Mouse (Mus musculus) CH12.LX (cell line): Measurements from ENCODE around the gene Ttll13. TPM values are rescaled to one million over a fixed set of nuclear protein-coding genes. Genes with fewer than 3 reads are reported as not detected.
A peak's percentile ranks its signal among the peaks of the same experiment; 100 is the strongest.

ENCODE experiments used
- DNase-seq: peaks from one replicate; pipeline ENCODE4 v3.0.0-alpha.2; 2013; ENCODE audit errors: extremely low read depth
- H3K27ac ChIP-seq: 2 replicates; pipeline ENCODE4 v1.5.1; 2012; ENCODE audit warnings: low read depth, mild to moderate bottlenecking, control low read depth, moderate library complexity; ENCODE audit not compliant: insufficient read depth
- H3K27me3 ChIP-seq: replicated peaks from 2 replicates; pipeline ENCODE3; 2012; ENCODE audit warnings: inconsistent platforms
- H3K36me3 ChIP-seq, 2 experiments: replicated peaks in 1 of 2; 2 replicates each; pipeline versions ENCODE3 to v1.6.1; 2012; ENCODE audit warnings: inconsistent platforms in 1 of 2, low read length in 1 of 2, mild to moderate bottlenecking in 1 of 2, mixed read lengths in 1 of 2, moderate library complexity in 1 of 2; ENCODE audit not compliant: control insufficient read depth in 1 of 2, insufficient read depth in 1 of 2
- H3K4me1 ChIP-seq, 2 experiments: 2 replicates each; pipeline ENCODE4 v1.6.1; 2012; ENCODE audit warnings: inconsistent platforms in 1 of 2, moderate library complexity in 1 of 2; ENCODE audit not compliant: insufficient read depth in 2 of 2, control insufficient read depth in 1 of 2
- H3K4me2 ChIP-seq: 2 replicates; pipeline ENCODE4 v1.6.1; 2012; ENCODE audit warnings: low read depth, mild to moderate bottlenecking, control low read depth; ENCODE audit not compliant: poor library complexity, insufficient read depth, severe bottlenecking
- H3K4me3 ChIP-seq, 3 experiments: fragments of 150-350 bp in 1 of 3; sonication (generic) in 1 of 3; replicated peaks in 1 of 3; 2 replicates each; pipeline versions ENCODE3 to v1.5.1; 2011 to 2012; ENCODE audit warnings: low read depth in 2 of 3, low read length in 2 of 3, mild to moderate bottlenecking in 2 of 3, moderate library complexity in 2 of 3, control low read depth in 1 of 3, improper control_type of control experiment in 1 of 3, inconsistent platforms in 1 of 3, mixed read lengths in 1 of 3; ENCODE audit not compliant: poor library complexity in 1 of 3
- H3K79me2 ChIP-seq: replicated peaks from 2 replicates; pipeline ENCODE4 v1.6.1; 2012; ENCODE audit warnings: mild to moderate bottlenecking, moderate library complexity; ENCODE audit not compliant: control insufficient read depth, poor library complexity, insufficient read depth, severe bottlenecking; ENCODE audit errors: extremely low read depth
- H3K9ac ChIP-seq: 2 replicates; pipeline ENCODE4 v1.6.1; 2012; ENCODE audit warnings: low read depth, mild to moderate bottlenecking, control low read depth, moderate library complexity; ENCODE audit not compliant: insufficient read depth
- H3K9me3 ChIP-seq: replicated peaks from 2 replicates; pipeline ENCODE3; 2012; ENCODE audit warnings: low read length, inconsistent platforms, mixed read lengths
- BHLHE40 ChIP-seq: IDR thresholded peaks from 2 replicates; pipeline ENCODE4 v1.6.1; 2011; ENCODE audit warnings: mild to moderate bottlenecking, low read depth, low read length, improper control_type of control experiment
- CHD1 ChIP-seq: IDR thresholded peaks from 2 replicates; pipeline ENCODE4 v1.6.1; 2012; ENCODE audit warnings: low read depth, low read length, improper control_type of control experiment, inconsistent platforms
- CHD2 ChIP-seq: IDR thresholded peaks from 2 replicates; pipeline ENCODE4 v1.6.1; 2011; ENCODE audit warnings: low read length, improper control_type of control experiment
- CTCF ChIP-seq, 2 experiments: IDR thresholded peaks in 1 of 2; conservative IDR thresholded peaks in 1 of 2; 2 replicates each; pipeline ENCODE4 v1.5.1; 2011 to 2012; ENCODE audit warnings: low read depth in 2 of 2, low read length in 2 of 2, improper control_type of control experiment in 1 of 2, inconsistent platforms in 1 of 2, mild to moderate bottlenecking in 1 of 2, moderate library complexity in 1 of 2
- E2F4 ChIP-seq: IDR thresholded peaks from 2 replicates; pipeline ENCODE4 v1.6.1; 2011; ENCODE audit warnings: low read depth, low read length, improper control_type of control experiment; ENCODE audit not compliant: insufficient replicate concordance
- ELF1 ChIP-seq: IDR thresholded peaks from 2 replicates; pipeline ENCODE4 v1.6.1; 2014; ENCODE audit warnings: low read depth, mild to moderate bottlenecking, inconsistent platforms, low read length, improper control_type of control experiment
- EP300 ChIP-seq: IDR thresholded peaks from 2 replicates; pipeline ENCODE4 v1.6.1; 2011; ENCODE audit warnings: low read length, improper control_type of control experiment
- ETS1 ChIP-seq: conservative IDR thresholded peaks from 2 replicates; pipeline ENCODE4 v1.6.1; 2012; ENCODE audit warnings: low read depth, mild to moderate bottlenecking, inconsistent platforms, low read length, improper control_type of control experiment, moderate library complexity
- GABPA ChIP-seq: IDR thresholded peaks from 2 replicates; pipeline ENCODE4 v1.6.1; 2012; ENCODE audit warnings: low read depth, low read length, improper control_type of control experiment, inconsistent platforms; ENCODE audit not compliant: insufficient replicate concordance
- HCFC1 ChIP-seq: IDR thresholded peaks from 2 replicates; pipeline ENCODE4 v1.6.1; 2012; ENCODE audit warnings: low read depth, mild to moderate bottlenecking, inconsistent platforms, low read length, improper control_type of control experiment
- IRF4 ChIP-seq: IDR thresholded peaks from 2 replicates; pipeline ENCODE4 v1.6.1; 2014; ENCODE audit warnings: low read depth, mild to moderate bottlenecking, inconsistent platforms, low read length, improper control_type of control experiment
- JUN ChIP-seq: IDR thresholded peaks from 2 replicates; pipeline ENCODE4 v1.6.1; 2011; ENCODE audit warnings: low read depth, mild to moderate bottlenecking, low read length, improper control_type of control experiment, moderate library complexity; ENCODE audit not compliant: insufficient read depth
- JUND ChIP-seq: conservative IDR thresholded peaks from 2 replicates; pipeline ENCODE4 v1.6.1; 2011; ENCODE audit warnings: low read depth, low read length, improper control_type of control experiment
- KAT2A ChIP-seq: IDR thresholded peaks from 2 replicates; pipeline ENCODE4 v1.6.1; 2012; ENCODE audit warnings: low read length, improper control_type of control experiment, inconsistent platforms; ENCODE audit not compliant: insufficient replicate concordance
- MAFK ChIP-seq: IDR thresholded peaks from 2 replicates; pipeline ENCODE4 v1.6.1; 2011; ENCODE audit warnings: low read length, improper control_type of control experiment; ENCODE audit not compliant: insufficient replicate concordance
- MAX ChIP-seq: IDR thresholded peaks from 2 replicates; pipeline ENCODE4 v1.6.1; 2011; ENCODE audit warnings: low read length, improper control_type of control experiment
- MAZ ChIP-seq: IDR thresholded peaks from 2 replicates; pipeline ENCODE4 v1.6.1; 2012; ENCODE audit warnings: low read depth, mild to moderate bottlenecking, inconsistent platforms, low read length, improper control_type of control experiment, moderate library complexity
- MEF2A ChIP-seq: IDR thresholded peaks from 2 replicates; pipeline ENCODE4 v1.6.1; 2014; ENCODE audit warnings: low read depth, mild to moderate bottlenecking, inconsistent platforms, low read length, improper control_type of control experiment, borderline replicate concordance
- MXI1 ChIP-seq: IDR thresholded peaks from 2 replicates; pipeline ENCODE4 v1.6.1; 2011; ENCODE audit warnings: mild to moderate bottlenecking, low read depth, low read length, improper control_type of control experiment
- MYC ChIP-seq: IDR thresholded peaks from 2 replicates; pipeline ENCODE4 v1.6.1; 2011; ENCODE audit warnings: low read depth, mild to moderate bottlenecking, improper control_type of control experiment, low read length
- NELFE ChIP-seq: IDR thresholded peaks from 2 replicates; pipeline ENCODE4 v1.6.1; 2011; ENCODE audit warnings: low read depth, low read length, improper control_type of control experiment
- NRF1 ChIP-seq: IDR thresholded peaks from 2 replicates; pipeline ENCODE4 v1.6.1; 2014; ENCODE audit warnings: low read depth, mild to moderate bottlenecking, inconsistent platforms, low read length, improper control_type of control experiment, moderate library complexity
- PAX5 ChIP-seq: IDR thresholded peaks from 2 replicates; pipeline ENCODE4 v1.6.1; 2012; ENCODE audit warnings: low read length, inconsistent platforms, mixed read lengths
- POLR2A ChIP-seq: IDR thresholded peaks from 2 replicates; pipeline ENCODE4 v1.6.1; 2011; ENCODE audit warnings: low read depth, mild to moderate bottlenecking, improper control_type of control experiment, low read length
- POLR2AphosphoS2 ChIP-seq: IDR thresholded peaks from 2 replicates; pipeline ENCODE4 v1.6.1; 2011; ENCODE audit warnings: low read depth, low read length, improper control_type of control experiment
- RAD21 ChIP-seq: IDR thresholded peaks from 2 replicates; pipeline ENCODE4 v1.6.1; 2011; ENCODE audit warnings: low read depth, mild to moderate bottlenecking, low read length, improper control_type of control experiment, moderate library complexity
- RCOR1 ChIP-seq: conservative IDR thresholded peaks from 2 replicates; pipeline ENCODE4 v1.6.1; 2012; ENCODE audit warnings: low read depth, mild to moderate bottlenecking, inconsistent platforms, low read length, improper control_type of control experiment
- SIN3A ChIP-seq: IDR thresholded peaks from 2 replicates; pipeline ENCODE4 v1.6.1; 2012; ENCODE audit warnings: low read length, improper control_type of control experiment, inconsistent platforms
- SMC3 ChIP-seq: IDR thresholded peaks from 2 replicates; pipeline ENCODE4 v1.6.1; 2011; ENCODE audit warnings: low read depth, low read length, improper control_type of control experiment
- TBP ChIP-seq: conservative IDR thresholded peaks from 2 replicates; pipeline ENCODE4 v1.6.1; 2011; ENCODE audit warnings: low read depth, low read length, improper control_type of control experiment
- TCF12 ChIP-seq: IDR thresholded peaks from 2 replicates; pipeline ENCODE4 v1.6.1; 2014; ENCODE audit warnings: low read depth, mild to moderate bottlenecking, inconsistent platforms, low read length, improper control_type of control experiment
- UBTF ChIP-seq: IDR thresholded peaks from 2 replicates; pipeline ENCODE4 v1.6.1; 2012; ENCODE audit warnings: low read depth, mild to moderate bottlenecking, inconsistent platforms, low read length, improper control_type of control experiment, moderate library complexity
- USF1 ChIP-seq: IDR thresholded peaks from 2 replicates; pipeline ENCODE4 v1.6.1; 2014; ENCODE audit warnings: low read depth, mild to moderate bottlenecking, inconsistent platforms, low read length, improper control_type of control experiment
- USF2 ChIP-seq: conservative IDR thresholded peaks from 2 replicates; pipeline ENCODE4 v1.6.1; 2011; ENCODE audit warnings: low read depth, low read length, improper control_type of control experiment
- ZC3H11A ChIP-seq: IDR thresholded peaks from 2 replicates; pipeline ENCODE4 v1.6.1; 2012; ENCODE audit warnings: low read depth, mild to moderate bottlenecking, inconsistent platforms, low read length, improper control_type of control experiment
- ZKSCAN1 ChIP-seq: IDR thresholded peaks from 2 replicates; pipeline ENCODE4 v1.6.1; 2012; ENCODE audit warnings: low read depth, inconsistent platforms, low read length, improper control_type of control experiment, borderline replicate concordance
- ZMIZ1 ChIP-seq: IDR thresholded peaks from 2 replicates; pipeline ENCODE4 v1.6.1; 2012; ENCODE audit warnings: low read depth, mild to moderate bottlenecking, inconsistent platforms, low read length, improper control_type of control experiment
- ZNF384 ChIP-seq: IDR thresholded peaks from 2 replicates; pipeline ENCODE4 v1.6.1; 2012; ENCODE audit warnings: low read depth, low read length, improper control_type of control experiment, inconsistent platforms
- dilution Hi-C: fragments of 300-500 bp; cut with MboI; formaldehyde crosslinking; loops from 2 replicates; pipeline ENCODE4 v1.14.3; 2020; ENCODE audit warnings: low sequenced_read_pairs; ENCODE audit not compliant: extremely low pct_unique_long_range_greater_than_20kb, extremely low pct_ligation_motif_present
- in situ Hi-C: fragments of 300-500 bp; cut with MboI; formaldehyde crosslinking; loops from 3 replicates; pipeline ENCODE4 v1.14.3; 2019; ENCODE audit warnings: low sequenced_read_pairs, low pct_ligation_motif_present, low pct_unique_long_range_greater_than_20kb, mixed read lengths
- polyA plus RNA-seq: library from polyadenylated mRNA; unstranded; fragments of >175 nt; gene quantifications from 2 replicates; pipeline ENCODE4 v1.2.1, GENCODE M21; 2012; ENCODE audit warnings: low read depth; ENCODE audit not compliant: insufficient read length
- total RNA-seq, 2 experiments: library from RNA; depleted of rRNA; stranded (reverse); fragments of 300-350 nt in 1 of 2; fragments of >200 nt in 1 of 2; gene quantifications; 2 replicates each; pipeline ENCODE4 v1.2.3; 2012 to 2014

Gene Ttll13
- total RNA-seq (2012; rRNA removed) (0.59 TPM in 2 replicates), total RNA-seq (2014; rRNA removed) (not detected in 2 replicates), polyA plus RNA-seq (0.55 TPM in 1 of 2 replicates, not detected in the other)

DNA sequence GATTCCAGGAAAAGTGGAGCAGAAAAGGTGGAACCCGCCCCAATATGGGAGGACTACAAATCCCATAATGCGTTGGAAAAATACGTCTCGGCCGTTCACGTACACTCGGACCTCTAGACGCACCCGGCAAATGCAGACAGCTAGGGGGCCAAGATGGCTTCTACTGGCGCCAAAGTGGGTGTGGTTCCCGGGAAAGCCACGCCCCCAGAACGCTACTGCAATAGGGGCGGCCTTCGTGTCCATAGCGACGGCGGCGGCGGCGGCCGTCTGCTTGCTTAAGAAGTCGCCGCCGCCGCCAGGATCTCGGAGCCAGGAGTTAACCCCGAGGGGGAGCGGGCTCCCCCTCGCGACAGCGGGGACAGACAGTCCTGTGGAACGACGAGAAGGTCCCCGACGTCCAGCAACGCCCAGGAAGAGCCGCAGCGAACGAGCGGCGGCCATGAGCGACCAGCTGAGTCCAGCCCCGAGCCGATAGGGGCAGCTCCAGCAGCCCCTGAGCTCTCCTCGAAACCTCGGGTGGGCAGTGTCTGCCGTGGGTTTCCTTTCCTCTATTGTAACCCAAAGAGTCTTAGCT, at the start of gene Ttll13:
TSS of gene Ttll13 (plus strand) at position 229 of the 574 bp plus-strand sequence.
- in situ Hi-C loops (no loop called here), dilution Hi-C loops (no loop called here)
- Histone ChIP-seq H3K9ac (peak within 1 kb of the TSS; percentile 49), H3K4me2 (peak within 1 kb of the TSS; percentile 68), H3K27ac (no peak within 1 kb of the TSS), H3K4me3 (peak within 1 kb of the TSS; percentile 42 to 56 (median 56)), H3K4me1 (peaks cover 0 to 6% of the 10 kb centered on the region in 2 experiments; a peak in 1 of 4 replicates), H3K27me3 (peaks cover 9% of the 10 kb centered on the region), H3K9me3 (peaks cover 4% of the 10 kb centered on the region), H3K79me2 (no peaks in the 10 kb centered on the region), H3K36me3 (peaks cover 0 to 2% of the 10 kb centered on the region in 2 experiments)
- peak; percentile 97 for DNase-seq
- TF ChIP-seq HCFC1 (peak; percentile 96), RCOR1 (0 out of 2 replicates have a peak, but pooled peaks have one; percentile 39), BHLHE40 (no peak), MXI1 (peak; percentile 65), UBTF (no peak), USF1 (no peak), ZC3H11A (no peak), USF2 (no peak), E2F4 (peak; percentile 78; the same call in 1 of the 2 replicates), SMC3 (peak; percentile 47), MAFK (no peak), MYC (0 out of 2 replicates have a peak, but pooled peaks have one; percentile 42), IRF4 (0 out of 2 replicates have a peak, but pooled peaks have one; percentile 46), MEF2A (no peak), NRF1 (peak; percentile 41; the same call in 1 of the 2 replicates), NELFE (no peak), JUND (no peak), POLR2AphosphoS2 (no peak), CHD2 (peak; percentile 31; the same call in 1 of the 2 replicates), PAX5 (no peak), TBP (no peak), EP300 (no peak), ZKSCAN1 (no peak), CHD1 (no peak), ZMIZ1 (no peak), MAZ (0 out of 2 replicates have a peak, but pooled peaks have one; percentile 36), ZNF384 (no peak), TCF12 (no peak), JUN (no peak), POLR2A (peak; percentile 47), RAD21 (peak; percentile 30), GABPA (peak; percentile 16; the same call in 1 of the 2 replicates), MAX (peak; percentile 58; the same call in 1 of the 2 replicates), CTCF (conservative IDR thresholded peaks at IDR 0.05 in 1 of 2, IDR thresholded peaks at IDR 0.05 in 1 of 2; ENCODE audit: low read depth in 2 of 2, low read length in 2 of 2) (peak in 1 of 2 experiments; percentile 56; a peak in 2 of 4 replicates), KAT2A (peak; percentile 76; the same call in 1 of the 2 replicates), ETS1 (no peak), ELF1 (peak; percentile 64; the same call in 1 of the 2 replicates), SIN3A (no peak)
